Mouse (Mus musculus) MEL (cell line): Measurements from ENCODE around the gene Btg1-ps2. TPM values are rescaled to one million over a fixed set of nuclear protein-coding genes. Genes with fewer than 3 reads are reported as not detected.

ENCODE experiments used
- DNase-seq: peaks from one replicate; pipeline ENCODE4 v3.0.0; 2011; ENCODE audit warnings: low read depth, low spot score
- H3K27ac ChIP-seq: 2 replicates; pipeline ENCODE4 v1.5.1; 2012; ENCODE audit warnings: low read depth, mild to moderate bottlenecking, control low read depth, low read length, moderate library complexity; ENCODE audit not compliant: control insufficient read depth
- H3K27me3 ChIP-seq, 2 experiments: fragments of 150-350 bp in 1 of 2; sonication (generic) in 1 of 2; 2 replicates each; pipeline ENCODE4 v1.6.1; 2012; ENCODE audit warnings: low read length in 2 of 2, mild to moderate bottlenecking in 2 of 2, improper control_type of control experiment in 1 of 2, moderate library complexity in 1 of 2; ENCODE audit not compliant: insufficient read depth in 2 of 2, control insufficient read depth in 1 of 2
- H3K36me3 ChIP-seq, 2 experiments: 2 replicates each; pipeline ENCODE4 v1.6.1; 2012 to 2014; ENCODE audit warnings: low read length in 2 of 2, improper control_type of control experiment in 1 of 2, inconsistent platforms in 1 of 2, mild to moderate bottlenecking in 1 of 2; ENCODE audit not compliant: insufficient read depth in 2 of 2, control insufficient read depth in 1 of 2
- H3K4me1 ChIP-seq, 2 experiments: fragments of 150-350 bp in 1 of 2; sonication (generic) in 1 of 2; 2 replicates each; pipeline ENCODE4 v1.6.1; 2012; ENCODE audit warnings: low read length in 2 of 2, improper control_type of control experiment in 1 of 2, mild to moderate bottlenecking in 1 of 2; ENCODE audit not compliant: insufficient read depth in 2 of 2, control insufficient read depth in 1 of 2
- H3K4me3 ChIP-seq, 2 experiments: fragments of 150-350 bp in 1 of 2; sonication (generic) in 1 of 2; 2 replicates each; pipeline ENCODE4 v1.5.1; 2012; ENCODE audit warnings: low read depth in 2 of 2, low read length in 2 of 2, mild to moderate bottlenecking in 2 of 2, moderate library complexity in 2 of 2, control low read depth in 1 of 2, improper control_type of control experiment in 1 of 2; ENCODE audit not compliant: control insufficient read depth in 1 of 2, insufficient read depth in 1 of 2
- H3K79me2 ChIP-seq: 2 replicates; pipeline ENCODE4 v1.6.1; 2012; ENCODE audit warnings: mild to moderate bottlenecking, low read length, moderate library complexity; ENCODE audit not compliant: control insufficient read depth, poor library complexity, insufficient read depth
- H3K9ac ChIP-seq: 2 replicates; pipeline ENCODE4 v1.6.1; 2012; ENCODE audit warnings: low read depth, mild to moderate bottlenecking, control low read depth, low read length, moderate library complexity; ENCODE audit not compliant: control insufficient read depth, poor library complexity, severe bottlenecking
- H3K9me3 ChIP-seq: fragments of 150-350 bp; sonication (generic); replicated peaks from 2 replicates; pipeline ENCODE4 v1.6.1; 2012; ENCODE audit warnings: mild to moderate bottlenecking, low read length, improper control_type of control experiment, moderate library complexity; ENCODE audit not compliant: insufficient read depth
- BHLHE40 ChIP-seq: IDR thresholded peaks from 2 replicates; pipeline ENCODE4 v1.6.1; 2012; ENCODE audit warnings: low read depth, mild to moderate bottlenecking, inconsistent platforms, low read length, improper control_type of control experiment, borderline replicate concordance
- GABPA ChIP-seq: IDR thresholded peaks from 2 replicates; pipeline ENCODE4 v1.6.1; 2012; ENCODE audit warnings: low read depth, mild to moderate bottlenecking, inconsistent platforms, low read length, improper control_type of control experiment, moderate library complexity
- NELFE ChIP-seq: IDR thresholded peaks from 2 replicates; pipeline ENCODE4 v1.6.1; 2011; ENCODE audit warnings: low read depth, low read length, improper control_type of control experiment
- RAD21 ChIP-seq: IDR thresholded peaks from 2 replicates; pipeline ENCODE4 v1.6.1; 2011; ENCODE audit warnings: mild to moderate bottlenecking, low read depth, low read length, improper control_type of control experiment
- TCF12 ChIP-seq: IDR thresholded peaks from 2 replicates; pipeline ENCODE4 v1.6.1; 2014; ENCODE audit warnings: low read depth, mild to moderate bottlenecking, inconsistent platforms, low read length, improper control_type of control experiment, moderate library complexity
- USF2 ChIP-seq, 2 experiments: IDR thresholded peaks; 2 replicates each; pipeline ENCODE4 v1.6.1; 2011 to 2012; ENCODE audit warnings: improper control_type of control experiment in 2 of 2, low read length in 2 of 2, borderline replicate concordance in 1 of 2, inconsistent platforms in 1 of 2, low read depth in 1 of 2, mild to moderate bottlenecking in 1 of 2; ENCODE audit not compliant: insufficient read depth in 1 of 2
- polyA plus RNA-seq, 2 experiments: library from polyadenylated mRNA; stranded (reverse) in 1 of 2; unstranded in 1 of 2; fragments of >175 nt in 1 of 2; fragments of >200 nt in 1 of 2; gene quantifications; 2 replicates each; pipeline versions ENCODE4 v1.2.1 to v1.2.4; 2012; ENCODE audit warnings: low replicate concordance in 2 of 2, low read depth in 1 of 2; ENCODE audit not compliant: insufficient read length in 2 of 2, insufficient read depth in 1 of 2, missing spikeins in 1 of 2
- total RNA-seq: library from RNA; depleted of rRNA; stranded (reverse); fragments of 300-350 nt; gene quantifications from 2 replicates; pipeline ENCODE4 v1.2.3, GENCODE M21; 2012; rRNA removed

Btg1-ps2 gene
- total and polyA plus RNA-seq, 3 experiments, result not detected

GRCm38 (mm10) chrX:38008756-38009155, 34.2 kb downstream of the Btg1-ps2 start:
- Histone ChIP-seq H3K36me3 (no peaks in the 10 kb centered on the region), H3K9ac (no peak overlapping the region), H3K4me3 (no peak overlapping the region), H3K27ac (no peak overlapping the region), H3K79me2 (no peaks in the 10 kb centered on the region), H3K4me1 (no peaks in the 10 kb centered on the region), H3K9me3 (no peaks in the 10 kb centered on the region), H3K27me3 (no peaks in the 10 kb centered on the region)
- DNase-seq, result no peak
- TF ChIP-seq TCF12 (no peak), NELFE (no peak), BHLHE40 (no peak), RAD21 (no peak), USF2 (IDR thresholded peaks at IDR 0.05; ENCODE audit: borderline replicate concordance in 1 of 2, insufficient read depth in 1 of 2, low read depth in 1 of 2, low read length in 2 of 2) (no peak), GABPA (no peak)

Other genes with a start within 250 kb of the Btg1-ps2 start
- gene Rhox5, start 238.3 kb downstream of the Btg1-ps2 start, total RNA-seq, result 0.23 TPM in 1 of 2 replicates, not detected in the other
- gene Rhox5, start 238.3 kb downstream of the Btg1-ps2 start, polyA plus RNA-seq, result not detected
- gene Rhox6, start 216.2 kb downstream of the Btg1-ps2 start, total RNA-seq, result not detected in 2 replicates
- gene Rhox6, start 216.2 kb downstream of the Btg1-ps2 start, polyA plus RNA-seq, result not detected
- not detected in 2 replicates for gene Rhox7a, start 211.4 kb downstream of the Btg1-ps2 start, total RNA-seq
- gene Rhox7a, start 211.4 kb downstream of the Btg1-ps2 start, polyA plus RNA-seq, result not detected
- not detected in 2 replicates for gene Rhox8, start 164.2 kb downstream of the Btg1-ps2 start, total RNA-seq
- not detected for gene Rhox8, start 164.2 kb downstream of the Btg1-ps2 start, polyA plus RNA-seq
- gene Rhox7b, start 145.9 kb downstream of the Btg1-ps2 start, total RNA-seq, result not detected in 2 replicates
- gene Rhox7b, start 145.9 kb downstream of the Btg1-ps2 start, polyA plus RNA-seq, result not detected
- gene Rhox9, start 141.3 kb downstream of the Btg1-ps2 start, total RNA-seq, result not detected in 2 replicates
- gene Rhox9, start 141.3 kb downstream of the Btg1-ps2 start, polyA plus RNA-seq, result not detected
- not detected in 2 replicates for gene Btg1-ps1, start 24.3 kb downstream of the Btg1-ps2 start, total RNA-seq
- gene Btg1-ps1, start 24.3 kb downstream of the Btg1-ps2 start, polyA plus RNA-seq, result not detected
- gene Rhox10, start 23.4 kb upstream of the Btg1-ps2 start, total RNA-seq, result not detected in 2 replicates
- gene Rhox10, start 23.4 kb upstream of the Btg1-ps2 start, polyA plus RNA-seq, result not detected
- gene Rhox11, start 42.0 kb upstream of the Btg1-ps2 start, total RNA-seq, result not detected in 2 replicates
- gene Rhox11, start 42.0 kb upstream of the Btg1-ps2 start, polyA plus RNA-seq, result not detected
- gene Rhox12, start 67.8 kb upstream of the Btg1-ps2 start, total RNA-seq, result not detected in 2 replicates
- gene Rhox12, start 67.8 kb upstream of the Btg1-ps2 start, polyA plus RNA-seq, result not detected
- gene Rhox13, start 78.1 kb upstream of the Btg1-ps2 start, total RNA-seq, result not detected in 2 replicates
- not detected for gene Rhox13, start 78.1 kb upstream of the Btg1-ps2 start, polyA plus RNA-seq
- gene Zbtb33, start 146.7 kb upstream of the Btg1-ps2 start, total RNA-seq, result 6.5 and 7.0 TPM in 2 replicates
- 1 to 10 TPM in 1 of 2 experiments, not detected in 1; 6.6 TPM for gene Zbtb33, start 146.7 kb upstream of the Btg1-ps2 start, polyA plus RNA-seq
- 0.10 and 0.15 TPM in 2 replicates for gene Tmem255a, start 209.3 kb upstream of the Btg1-ps2 start, total RNA-seq
- not detected for gene Tmem255a, start 209.3 kb upstream of the Btg1-ps2 start, polyA plus RNA-seq